Mouse (Mus musculus) testis, adult 2 months (tissue): ENCODE measurements around the gene Xrcc1. TPM values are rescaled to one million over a fixed set of nuclear protein-coding genes. Genes with fewer than 3 reads are reported as not detected.

ENCODE experiments used
- H3K27ac ChIP-seq: fragments of 200-500 bp; 2 replicates; pipeline ENCODE4 v1.5.1; 2012; ENCODE audit warnings: low read depth, low read length; ENCODE audit not compliant: control insufficient read depth, insufficient read depth
- H3K27me3 ChIP-seq: fragments of 200-500 bp; 2 replicates; pipeline ENCODE4 v1.6.1; 2012; ENCODE audit warnings: mild to moderate bottlenecking, low read length, moderate library complexity; ENCODE audit not compliant: control insufficient read depth, insufficient read depth
- H3K36me3 ChIP-seq: fragments of 200-500 bp; 2 replicates; pipeline ENCODE4 v1.6.1; 2012; ENCODE audit warnings: mild to moderate bottlenecking, low read length; ENCODE audit not compliant: control insufficient read depth, insufficient read depth
- H3K4me1 ChIP-seq: fragments of 200-500 bp; 2 replicates; pipeline ENCODE4 v1.6.1; 2012; ENCODE audit warnings: low read length; ENCODE audit not compliant: control insufficient read depth, insufficient read depth
- H3K4me3 ChIP-seq: fragments of 200-500 bp; 2 replicates; pipeline ENCODE4 v1.5.1; 2012; ENCODE audit warnings: low read depth, mild to moderate bottlenecking, low read length, moderate library complexity, mixed read lengths; ENCODE audit not compliant: control insufficient read depth
- CTCF ChIP-seq: fragments of 200-500 bp; IDR thresholded peaks from 2 replicates; pipeline ENCODE4 v1.5.1; 2012; ENCODE audit warnings: low read depth, mild to moderate bottlenecking, inconsistent platforms, low read length, moderate library complexity; ENCODE audit not compliant: control insufficient read depth, insufficient read depth, insufficient replicate concordance
- POLR2A ChIP-seq: fragments of 200-500 bp; IDR thresholded peaks from 2 replicates; pipeline ENCODE4 v1.6.1; 2012; ENCODE audit warnings: low read depth, mild to moderate bottlenecking, inconsistent platforms, low read length, moderate library complexity; ENCODE audit not compliant: control insufficient read depth
- polyA plus RNA-seq: library from polyadenylated mRNA; depleted of rRNA; stranded (reverse); fragments of >200 nt; gene quantifications from 2 replicates; pipeline ENCODE4 v1.2.3, GENCODE M21; 2012

The Xrcc1 gene
- polyA plus RNA-seq, 1 experiment = 69.4 TPM

DNA sequence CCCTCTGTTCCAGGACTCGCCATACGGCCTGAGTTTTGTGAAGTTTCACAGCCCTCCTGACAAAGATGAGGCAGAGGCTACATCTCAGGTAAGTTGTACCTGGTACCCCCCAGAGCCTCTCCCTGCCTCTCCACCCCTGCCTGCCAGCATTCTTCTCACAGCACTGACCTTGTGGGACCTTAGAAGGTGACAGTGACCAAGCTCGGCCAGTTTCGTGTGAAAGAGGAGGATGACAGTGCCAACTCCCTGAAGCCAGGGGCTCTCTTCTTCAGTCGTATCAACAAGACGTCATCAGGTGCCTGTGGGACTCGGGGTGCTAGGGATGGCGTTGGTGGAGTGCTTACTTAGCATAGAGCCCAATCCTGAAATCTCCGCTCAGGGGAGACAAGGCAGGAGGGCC lies 20.1 kb downstream of the Xrcc1 start:
- Histone ChIP-seq H3K27ac (no peak overlapping the region), H3K27me3 (no peaks in the 10 kb centered on the region), H3K36me3 (peaks cover 1% of the 10 kb centered on the region), H3K4me3 (no peak overlapping the region), H3K4me1 (peaks cover 4% of the 10 kb centered on the region)
- TF ChIP-seq CTCF (no peak), POLR2A (no peak)

DNA sequence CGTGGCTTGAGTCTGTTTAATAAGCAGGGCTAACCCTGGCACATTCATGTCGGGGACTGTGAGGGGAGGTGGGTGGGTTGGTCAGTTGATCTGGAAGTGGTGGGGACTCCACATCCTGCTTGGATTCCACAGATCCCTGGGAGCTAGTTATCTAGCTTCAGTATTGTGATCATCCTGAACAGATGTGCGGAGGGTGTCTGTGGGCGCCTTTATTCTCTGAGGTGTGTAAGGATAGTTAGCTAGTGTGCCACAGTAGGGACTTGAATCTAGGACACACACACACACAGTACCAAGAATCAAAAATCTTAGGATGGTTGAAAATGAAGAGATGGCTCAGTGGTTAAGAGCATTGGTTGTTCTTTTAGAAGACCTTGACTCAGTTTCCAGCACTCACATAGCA lies 22.4 kb downstream of the Xrcc1 start:
- Histone ChIP-seq H3K27me3 (no peaks in the 10 kb centered on the region), H3K4me3 (no peak overlapping the region), H3K36me3 (peaks cover 1% of the 10 kb centered on the region; the same call in 1 of the 2 replicates), H3K27ac (no peak overlapping the region), H3K4me1 (peaks cover 1% of the 10 kb centered on the region; the same call in 1 of the 2 replicates)
- no peak for TF ChIP-seq CTCF
- no peak for TF ChIP-seq POLR2A

DNA sequence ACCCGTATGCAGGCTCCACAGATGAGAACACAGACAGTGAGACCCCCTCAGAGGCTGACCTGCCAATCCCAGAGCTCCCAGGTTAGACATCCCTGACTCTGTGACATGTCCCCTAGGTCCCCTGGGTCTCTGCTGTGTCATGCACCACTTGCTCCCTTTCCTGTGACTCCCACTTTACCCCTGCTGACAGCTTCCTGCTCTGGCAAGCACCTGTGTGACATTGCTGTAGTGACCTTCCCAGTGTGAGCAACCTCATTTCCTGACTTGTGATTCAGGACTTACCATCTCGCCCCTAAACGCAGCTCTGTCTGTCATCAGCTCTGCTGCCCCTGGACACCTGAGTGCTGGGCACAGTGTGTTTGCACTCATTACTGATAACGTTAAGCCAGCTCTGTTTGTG lies 25.0 kb downstream of the Xrcc1 start:
- H3K27ac ChIP-seq = no peak overlapping the region
- no peak overlapping the region for H3K4me3 ChIP-seq
- H3K27me3 ChIP-seq = no peaks in the 10 kb centered on the region
- TF ChIP-seq CTCF (no peak), POLR2A (no peak)
- H3K36me3 ChIP-seq = peaks cover 1% of the 10 kb centered on the region; the same call in 1 of the 2 replicates
- no peaks in the 10 kb centered on the region for H3K4me1 ChIP-seq

DNA sequence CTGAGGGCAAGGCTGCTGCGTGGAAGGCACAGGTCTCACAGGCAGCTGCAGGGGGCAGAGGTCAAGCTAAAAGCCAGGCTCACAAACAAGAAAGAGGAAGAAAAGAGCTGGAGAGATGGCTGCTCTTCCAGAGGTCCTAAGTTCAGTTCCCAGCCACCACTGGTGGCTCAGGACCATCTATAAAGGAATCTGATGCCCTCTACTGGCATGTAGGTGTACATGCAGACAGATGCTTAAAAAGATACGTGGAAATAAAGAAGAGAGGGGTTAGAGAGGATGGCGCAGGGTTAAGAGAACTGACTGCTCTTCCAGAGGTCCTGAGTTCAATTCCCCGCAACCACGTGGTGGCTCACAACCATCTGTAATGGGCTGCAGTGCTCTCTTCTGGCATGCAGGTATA lies 26.4 kb downstream of the Xrcc1 start:
- Histone ChIP-seq H3K4me1 (no peaks in the 10 kb centered on the region), H3K27me3 (no peaks in the 10 kb centered on the region), H3K36me3 (no peaks in the 10 kb centered on the region), H3K27ac (no peak overlapping the region), H3K4me3 (no peak overlapping the region)
- TF ChIP-seq CTCF (no peak), POLR2A (no peak)

DNA sequence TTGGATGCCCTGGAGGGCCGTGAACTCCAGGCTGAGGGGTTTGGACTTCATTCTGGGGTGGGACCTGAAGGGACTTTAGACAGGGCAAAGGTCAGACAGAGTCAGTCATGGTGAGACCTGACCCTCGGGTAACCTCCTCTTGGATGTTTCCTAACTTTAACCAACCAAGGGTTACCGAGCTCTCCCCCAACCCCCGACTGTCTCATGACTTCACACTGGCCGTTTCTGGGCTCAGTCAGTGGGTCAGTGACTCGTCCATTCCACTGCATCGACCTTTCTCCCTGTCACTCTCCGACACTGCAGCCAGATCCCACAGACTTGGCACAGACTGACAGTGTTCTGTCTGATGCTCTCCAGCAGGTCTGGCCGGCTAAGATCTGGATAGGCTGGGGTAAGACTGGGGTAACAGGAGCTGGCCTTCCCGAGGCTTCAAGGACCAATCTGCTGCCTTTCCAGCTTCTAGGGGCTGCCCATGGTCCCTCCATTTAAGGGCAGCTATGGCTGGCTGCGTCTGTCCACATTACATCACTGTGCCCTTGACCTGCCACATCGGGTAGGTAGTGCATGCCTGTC lies 28.2 kb downstream of the Xrcc1 start:
- Histone ChIP-seq H3K4me3 (no peak overlapping the region), H3K27me3 (no peaks in the 10 kb centered on the region), H3K36me3 (no peaks in the 10 kb centered on the region), H3K4me1 (no peaks in the 10 kb centered on the region), H3K27ac (no peak overlapping the region)
- no peak for TF ChIP-seq POLR2A
- TF ChIP-seq CTCF = no peak

DNA sequence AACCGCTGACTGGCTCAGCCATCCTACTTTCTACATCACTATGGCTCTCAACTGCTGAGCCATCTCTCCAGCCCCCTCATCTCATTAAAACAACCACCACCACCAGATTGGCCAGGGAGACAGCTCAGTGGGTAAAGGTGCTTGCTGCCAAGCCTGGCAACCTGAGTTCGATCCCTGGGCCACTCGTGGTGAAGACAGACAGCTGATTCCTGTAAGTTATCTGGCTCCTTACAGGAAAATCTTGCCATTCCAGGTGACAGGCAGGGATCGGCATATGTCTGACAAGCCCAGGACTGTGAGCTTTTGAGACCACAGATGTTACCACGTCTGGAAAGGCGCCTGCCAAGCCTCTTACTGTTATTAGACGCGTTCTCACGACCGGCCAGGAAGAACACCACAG lies 31.7 kb downstream of the Xrcc1 start:
- H3K27me3 ChIP-seq = no peaks in the 10 kb centered on the region
- H3K36me3 ChIP-seq = no peaks in the 10 kb centered on the region
- H3K4me3 ChIP-seq = no peak overlapping the region
- H3K4me1 ChIP-seq = no peaks in the 10 kb centered on the region
- no peak overlapping the region for H3K27ac ChIP-seq
- no peak for TF ChIP-seq POLR2A
- TF ChIP-seq CTCF = no peak

DNA sequence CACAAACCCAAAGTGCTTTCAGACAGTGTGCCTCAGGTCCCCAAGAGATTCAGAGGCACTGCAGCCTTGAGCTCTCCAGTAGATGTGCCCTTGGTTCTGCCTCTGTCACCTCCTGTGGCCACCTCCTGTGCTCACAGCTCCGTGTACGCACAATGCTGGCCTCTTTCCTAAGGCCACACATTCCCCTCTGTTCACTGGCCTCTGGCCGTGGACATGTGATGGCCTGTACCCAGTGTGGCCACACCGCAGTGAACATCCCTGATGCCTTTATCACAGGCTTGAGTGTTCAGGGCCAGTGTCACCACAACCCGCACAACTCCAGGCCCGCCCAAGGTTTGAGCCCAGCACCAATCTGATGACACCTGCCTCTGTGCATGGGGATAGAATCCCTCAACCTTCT lies 38.8 kb downstream of the Xrcc1 start:
- TF ChIP-seq CTCF = no peak
- no peak for TF ChIP-seq POLR2A
- Histone ChIP-seq H3K4me3 (no peak overlapping the region), H3K27me3 (no peaks in the 10 kb centered on the region), H3K4me1 (peaks cover 8% of the 10 kb centered on the region), H3K36me3 (no peaks in the 10 kb centered on the region), H3K27ac (no peak overlapping the region)

DNA sequence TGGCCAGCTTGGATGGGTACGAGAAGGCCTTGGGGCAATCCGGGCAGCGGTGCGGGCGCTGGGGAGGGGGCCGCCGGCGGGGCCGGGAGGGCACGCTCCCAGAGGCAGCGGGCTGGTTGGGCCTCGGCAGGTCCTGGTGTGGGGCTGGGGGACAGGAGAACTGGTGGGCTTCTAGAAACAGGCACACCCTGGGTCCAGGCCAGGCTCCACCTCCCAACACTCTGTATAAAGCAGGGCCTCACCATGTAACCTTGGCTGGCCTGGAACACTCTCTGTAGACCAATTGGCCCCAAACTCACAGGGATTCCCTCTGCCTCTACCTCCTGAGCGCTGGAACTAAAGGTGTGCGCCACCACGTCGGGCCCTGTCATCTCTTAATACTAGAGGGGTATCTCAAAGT lies 39.9 kb downstream of the Xrcc1 start:
- peaks cover 8% of the 10 kb centered on the region for H3K4me1 ChIP-seq
- H3K4me3 ChIP-seq = no peak overlapping the region
- TF ChIP-seq POLR2A (no peak), CTCF (no peak)
- H3K27ac ChIP-seq = no peak overlapping the region
- H3K27me3 ChIP-seq = no peaks in the 10 kb centered on the region
- H3K36me3 ChIP-seq = no peaks in the 10 kb centered on the region
